Mouse (Mus musculus): ENCODE results near the gene Otop3. TPM values are rescaled to one million over a fixed set of nuclear protein-coding genes. Genes with fewer than 3 reads are reported as not detected.
"Not testable (repeated sequence)": the region's sequence is repeated elsewhere in the genome, so short reads cannot be mapped to it uniquely, and the experiment has no call there.

Gene Otop3
- total and polyA plus RNA-seq, 2 experiments from 2014 or later, result 0.48 to 0.98 TPM

DNA sequence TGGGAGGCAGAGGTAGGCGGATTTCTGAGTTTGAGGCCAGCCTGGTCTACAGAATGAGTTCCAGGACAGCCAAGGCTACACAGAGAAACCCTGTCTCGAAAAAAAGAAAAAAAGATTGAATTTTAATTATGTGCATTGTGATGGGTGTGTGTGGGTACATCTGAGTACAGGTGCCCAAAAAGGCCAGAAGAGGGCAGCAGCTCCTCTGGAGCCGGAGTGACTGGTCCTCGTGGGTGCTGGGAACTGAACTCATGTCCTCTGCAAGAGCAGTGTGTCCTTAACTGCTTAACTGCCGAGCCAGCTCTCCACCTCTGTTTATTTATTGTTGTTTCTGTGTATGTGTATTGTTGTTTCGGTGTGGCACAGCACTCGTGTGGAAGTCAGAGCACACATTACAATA, 43.3 kb downstream of the Otop3 start:
- Histone ChIP-seq H3K9me3 (ENCODE audit: low read length) (no peaks in the 10 kb centered on the region), H3K4me3 (ENCODE audit: low read depth, low read length) (no peak overlapping the region), H3K27ac (ENCODE audit: low read depth, low read length) (no peak overlapping the region), H3K9ac (no peak overlapping the region), H3K4me1 (ENCODE audit: insufficient read depth) (peaks cover 6% of the 10 kb centered on the region), H3K27me3 (ENCODE audit: insufficient read depth, low read length) (no peaks in the 10 kb centered on the region), H3K4me2 (ENCODE audit: low read depth) (no peak overlapping the region), H3K36me3 (ENCODE audit: insufficient read depth) (no peaks in the 10 kb centered on the region)
- WGBS, result 91% methylated on average over 7 of the region's 7 CpGs
- no peak for DNase-seq
- no peak for TF ChIP-seq CTCF (IDR thresholded peaks at IDR 0.05; ENCODE audit: low read depth)
- ATAC-seq, result no peak

DNA sequence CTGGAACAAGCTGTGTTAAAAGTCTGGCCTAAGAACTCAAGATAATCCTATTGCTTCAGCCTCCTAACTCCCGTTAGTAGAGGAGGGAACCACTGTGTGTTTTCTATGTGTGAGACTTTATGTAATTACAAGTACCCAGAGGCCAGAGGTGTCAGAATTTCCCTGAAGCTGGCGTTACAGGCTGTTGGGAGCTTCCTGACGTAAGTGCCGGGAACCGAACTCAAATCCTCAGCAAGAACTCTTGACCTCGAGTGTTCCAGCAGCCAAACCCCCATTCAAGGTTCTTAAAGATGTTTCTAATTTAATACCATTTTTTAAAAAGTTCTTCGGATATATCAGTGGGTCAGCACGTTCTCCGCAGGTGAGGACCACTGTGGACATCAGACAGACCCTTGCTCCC, 46.7 kb downstream of the Otop3 start:
- no peaks in the 10 kb centered on the region for H3K36me3 ChIP-seq (ENCODE audit: insufficient read depth)
- peak overlapping the region; percentile 97 for H3K9ac ChIP-seq
- H3K4me2 ChIP-seq (ENCODE audit: low read depth), result peak overlapping the region; percentile 76
- no peaks in the 10 kb centered on the region for H3K9me3 ChIP-seq (ENCODE audit: low read length)
- DNase-seq (peak; percentile 29), ATAC-seq (no peak)
- peak overlapping the region; percentile 94 for H3K4me3 ChIP-seq (ENCODE audit: low read depth, low read length)
- no peaks in the 10 kb centered on the region for H3K27me3 ChIP-seq (ENCODE audit: insufficient read depth, low read length)
- no peak for TF ChIP-seq CTCF (IDR thresholded peaks at IDR 0.05; ENCODE audit: low read depth)
- WGBS, result 16% methylated on average over 9 of the region's 9 CpGs
- peaks cover 18% of the 10 kb centered on the region for H3K4me1 ChIP-seq (ENCODE audit: insufficient read depth)
- peak overlapping the region; percentile 40; the same call in 1 of the 2 replicates for H3K27ac ChIP-seq (ENCODE audit: low read depth, low read length)

DNA sequence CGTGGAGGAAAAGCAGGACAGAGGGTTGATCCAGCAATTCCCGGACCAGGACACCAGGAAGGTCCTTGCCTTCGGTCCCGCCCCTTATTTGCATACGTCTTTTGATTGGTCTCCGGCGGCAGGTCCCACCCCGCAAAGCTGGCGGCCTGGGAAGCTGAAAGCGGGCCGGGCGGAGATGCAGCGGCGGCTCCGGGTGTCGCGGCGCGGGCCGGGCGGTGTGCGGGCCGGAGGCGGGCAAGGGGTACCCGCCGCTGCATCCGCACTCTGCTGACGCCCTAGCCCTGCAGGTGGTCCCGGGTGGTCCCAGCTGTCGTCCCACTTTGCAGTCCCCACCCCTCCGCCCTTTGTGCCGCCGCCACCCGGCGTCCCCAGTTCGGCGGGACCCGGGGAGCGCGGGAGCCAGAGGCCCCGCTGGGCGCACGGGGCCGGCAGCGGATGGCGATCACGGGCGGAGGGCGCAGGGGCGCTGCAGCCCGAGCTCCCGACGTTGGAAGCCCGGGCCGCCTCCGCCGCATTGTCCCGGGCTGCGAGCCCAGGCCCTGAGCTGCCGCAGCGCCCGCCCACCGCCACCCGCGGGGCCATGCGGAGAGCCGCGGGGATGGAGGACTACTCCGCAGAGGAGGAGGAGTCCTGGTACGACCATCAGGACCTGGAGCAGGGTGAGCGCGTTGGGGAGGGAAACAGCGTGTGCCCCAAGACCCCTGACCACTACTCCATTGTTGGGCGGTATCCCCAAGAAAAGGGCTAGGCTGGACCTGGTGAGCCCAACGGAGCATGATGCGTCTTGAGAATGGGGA, 47.4 kb downstream of the Otop3 start, which contains the start of gene Cdr2l:
Gene Cdr2l (plus strand): TSS at position 174 of the 797 bp plus-strand sequence.
- DNase-seq (peak; percentile 91), ATAC-seq (peak; percentile 94)
- peaks cover 18% of the 10 kb centered on the region for H3K4me1 ChIP-seq (ENCODE audit: insufficient read depth)
- under 1% methylated on average over 73 of the region's 76 CpGs for WGBS
- peak within 1 kb of the TSS; percentile 96 for H3K27ac ChIP-seq (ENCODE audit: low read depth, low read length)
- no peak for TF ChIP-seq CTCF (IDR thresholded peaks at IDR 0.05; ENCODE audit: low read depth)
- peak within 1 kb of the TSS; percentile 76 for H3K4me2 ChIP-seq (ENCODE audit: low read depth)
- H3K9ac ChIP-seq, result peak within 1 kb of the TSS; percentile 97
- H3K27me3 ChIP-seq (ENCODE audit: insufficient read depth, low read length), result no peaks in the 10 kb centered on the region
- H3K4me3 ChIP-seq (ENCODE audit: low read depth, low read length), result peak within 1 kb of the TSS; percentile 94
- H3K36me3 ChIP-seq (ENCODE audit: insufficient read depth), result no peaks in the 10 kb centered on the region
- H3K9me3 ChIP-seq (ENCODE audit: low read length), result no peaks in the 10 kb centered on the region

DNA sequence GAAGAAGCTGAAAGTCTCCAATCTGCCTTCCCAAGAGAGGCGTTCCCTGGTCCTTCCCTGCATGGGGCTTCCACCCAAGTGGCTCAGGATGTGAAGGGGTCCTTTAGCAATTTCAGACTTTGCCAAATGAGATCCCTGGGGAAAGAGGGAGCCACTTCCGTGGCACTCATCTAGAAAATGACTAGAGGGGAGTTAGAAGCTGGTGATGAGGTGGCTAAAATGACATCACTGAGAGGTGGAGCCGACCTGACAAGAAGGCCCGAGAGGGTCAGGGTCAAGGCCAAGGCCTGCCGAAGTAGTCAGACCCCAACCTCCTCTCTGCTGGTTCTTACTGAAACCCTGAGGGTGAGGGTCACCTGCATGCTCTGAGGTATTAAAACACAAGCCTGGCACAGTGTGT, 48.4 kb downstream of the Otop3 start:
- H3K9ac ChIP-seq, result peak overlapping the region; percentile 97
- H3K4me2 ChIP-seq (ENCODE audit: low read depth), result peak overlapping the region; percentile 76
- no peak for TF ChIP-seq CTCF (IDR thresholded peaks at IDR 0.05; ENCODE audit: low read depth)
- no peaks in the 10 kb centered on the region for H3K9me3 ChIP-seq (ENCODE audit: low read length)
- peak overlapping the region; percentile 96 for H3K27ac ChIP-seq (ENCODE audit: low read depth, low read length)
- DNase-seq, result no peak
- WGBS, result 5% methylated on average over 5 of the region's 5 CpGs
- no peaks in the 10 kb centered on the region for H3K27me3 ChIP-seq (ENCODE audit: insufficient read depth, low read length)
- ATAC-seq, result no peak
- no peaks in the 10 kb centered on the region for H3K36me3 ChIP-seq (ENCODE audit: insufficient read depth)
- H3K4me1 ChIP-seq (ENCODE audit: insufficient read depth), result peaks cover 18% of the 10 kb centered on the region
- peak overlapping the region; percentile 94 for H3K4me3 ChIP-seq (ENCODE audit: low read depth, low read length)

DNA sequence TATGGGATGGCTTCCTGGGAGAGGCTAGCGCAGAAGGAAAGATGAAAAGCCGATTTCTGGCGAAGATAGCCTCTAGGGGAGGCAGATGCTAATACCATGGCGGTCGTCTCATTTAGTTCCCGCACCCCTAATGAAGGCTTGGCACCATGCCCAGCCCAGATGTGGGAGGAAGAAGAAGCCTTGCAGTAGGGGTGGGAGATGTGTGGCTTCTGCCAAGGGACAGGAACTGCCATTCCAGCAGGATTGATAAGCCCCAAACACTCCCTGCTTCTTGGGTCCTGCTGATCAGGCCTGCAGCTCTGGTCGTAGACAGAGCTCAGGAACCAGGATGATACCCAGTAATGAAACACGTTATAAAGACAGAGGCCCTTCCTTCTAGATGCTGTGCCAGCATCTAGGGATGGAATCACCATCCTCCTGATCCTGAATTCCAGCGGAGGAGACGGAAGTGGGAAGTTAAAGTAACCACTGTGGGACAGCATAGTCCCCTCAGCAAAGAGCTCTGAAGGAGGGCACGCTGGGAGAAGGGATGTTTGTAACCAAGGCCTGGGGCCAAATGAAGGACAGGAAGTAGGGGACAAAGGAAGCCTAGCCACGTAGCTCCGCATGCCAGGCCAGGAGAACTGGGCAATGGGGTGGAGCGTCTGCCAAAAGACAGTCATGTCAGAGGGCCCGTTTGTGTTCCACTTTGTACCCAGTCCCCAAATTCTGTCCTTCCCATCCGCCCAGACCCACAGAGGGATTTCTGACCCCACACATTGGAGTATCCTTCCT, 49.4 kb downstream of the Otop3 start:
- H3K27me3 ChIP-seq (ENCODE audit: insufficient read depth, low read length), result no peaks in the 10 kb centered on the region
- H3K36me3 ChIP-seq (ENCODE audit: insufficient read depth), result 0 out of 2 replicates have a peak, but pooled peaks cover under 1% of the 10 kb centered on the region
- peak overlapping the region; percentile 76 for H3K4me2 ChIP-seq (ENCODE audit: low read depth)
- H3K27ac ChIP-seq (ENCODE audit: low read depth, low read length), result peak overlapping the region; percentile 73
- H3K4me3 ChIP-seq (ENCODE audit: low read depth, low read length), result peak overlapping the region; percentile 94
- H3K9ac ChIP-seq, result peak overlapping the region; percentile 97
- no peaks in the 10 kb centered on the region for H3K9me3 ChIP-seq (ENCODE audit: low read length)
- ATAC-seq (peak; percentile 21; the same call in 1 of the 2 replicates), DNase-seq (peak; percentile 75)
- peak; percentile 24; the same call in 1 of the 2 replicates for TF ChIP-seq CTCF (IDR thresholded peaks at IDR 0.05; ENCODE audit: low read depth)
- 26% methylated on average over 16 of the region's 16 CpGs for WGBS
- peaks cover 18% of the 10 kb centered on the region for H3K4me1 ChIP-seq (ENCODE audit: insufficient read depth)

DNA sequence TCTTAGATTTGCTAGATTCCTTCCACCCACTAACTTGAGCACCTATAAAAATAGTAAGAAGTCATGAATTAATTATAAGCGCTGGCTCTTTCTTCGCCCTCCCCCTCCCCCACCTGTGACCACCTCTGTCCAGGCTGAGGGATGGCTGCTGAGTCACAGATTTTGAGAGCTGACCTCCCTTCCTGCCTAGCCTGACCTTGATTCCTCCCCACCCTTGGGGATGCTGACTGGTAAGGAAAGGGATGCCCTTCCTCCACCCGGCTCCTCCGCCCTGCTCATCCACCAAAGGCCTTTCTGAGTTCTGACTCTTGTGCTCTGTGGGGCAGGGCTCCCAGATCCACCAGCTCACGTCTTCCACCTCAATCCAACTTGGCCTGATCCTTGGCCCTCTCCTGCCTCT, 50.1 kb downstream of the Otop3 start:
- Histone ChIP-seq H3K4me2 (ENCODE audit: low read depth) (0 out of 2 replicates have a peak overlapping the region, but pooled peaks have one; percentile 76), H3K27ac (ENCODE audit: low read depth, low read length) (peak overlapping the region; percentile 73; the same call in 1 of the 2 replicates), H3K27me3 (ENCODE audit: insufficient read depth, low read length) (no peaks in the 10 kb centered on the region), H3K36me3 (ENCODE audit: insufficient read depth) (0 out of 2 replicates have a peak, but pooled peaks cover 4% of the 10 kb centered on the region), H3K9ac (no peak overlapping the region), H3K4me3 (ENCODE audit: low read depth, low read length) (no peak overlapping the region), H3K4me1 (ENCODE audit: insufficient read depth) (peaks cover 18% of the 10 kb centered on the region), H3K9me3 (ENCODE audit: low read length) (no peaks in the 10 kb centered on the region)
- DNase-seq, result no peak
- ATAC-seq, result no peak
- no peak for TF ChIP-seq CTCF (IDR thresholded peaks at IDR 0.05; ENCODE audit: low read depth)
- 75% methylated on average over 5 of the region's 5 CpGs for WGBS

DNA sequence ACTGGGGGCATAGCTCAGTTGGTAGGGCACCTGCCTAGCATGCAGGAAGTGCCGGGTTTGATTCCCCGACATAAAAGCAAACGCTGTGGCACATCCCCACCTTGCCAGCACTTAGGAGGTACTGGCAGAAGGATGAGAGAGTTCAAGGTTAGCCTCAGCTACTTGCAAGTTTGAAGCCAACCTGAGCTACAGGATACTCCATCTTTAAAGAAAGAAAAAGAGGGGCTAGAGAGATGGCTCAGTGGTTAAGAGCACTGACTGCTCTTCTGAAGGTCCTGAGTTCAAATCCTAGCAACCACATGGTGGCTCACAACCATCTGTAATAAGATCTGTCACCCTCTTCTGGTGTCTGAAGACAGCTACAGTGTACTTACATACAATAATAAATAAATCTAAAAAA, 52.3 kb downstream of the Otop3 start:
- H3K9me3 ChIP-seq (ENCODE audit: low read length); ATAC-seq; DNase-seq; H3K4me3 ChIP-seq (ENCODE audit: low read depth, low read length); H3K9ac ChIP-seq; H3K27ac ChIP-seq (ENCODE audit: low read depth, low read length); H3K4me2 ChIP-seq (ENCODE audit: low read depth); H3K27me3 ChIP-seq (ENCODE audit: insufficient read depth, low read length): not testable (repeated sequence)
- 87% methylated on average over 3 of the region's 3 CpGs for WGBS
- Histone ChIP-seq H3K4me1 (ENCODE audit: insufficient read depth) (peaks cover 18% of the 10 kb centered on the region), H3K36me3 (ENCODE audit: insufficient read depth) (peaks cover 18% of the 10 kb centered on the region)

Data from forebrain, postnatal 0 days (tissue).